ENCODE assay signal across 8 mouse cellular contexts in genomic region chr6:116337835-116338501, GRCm38 (mm10). TPM values are rescaled to one million over a fixed set of nuclear protein-coding genes. Genes with fewer than 3 reads are reported as not detected.
A peak's percentile ranks its signal among the peaks of the same experiment; 100 is the strongest.
DNase-seq lines count a peak whose midpoint lies in the region; ATAC-seq lines count a peak whose summit lies in the region.

TSS of gene March8 (plus strand) at chr6:116338024.

- DNase-seq in adipocyte (ENCODE audit: low spot score), result peak; percentile 91
- peak; percentile 98 for DNase-seq in embryo, embryonic 10 days (ENCODE audit: low spot score)
- peak; percentile 93 for DNase-seq in gastrocnemius, postnatal 10 days
- DNase-seq in induced T-regulatory cell, adult 2 months (ENCODE audit: low read depth), result peak; percentile 66
- peak; percentile 74 to 93 for DNase-seq in left cerebral cortex, postnatal 10 days (ENCODE audit: extremely low spot score in 1 of 2, low spot score in 2 of 2)
- peak; percentile 87 for DNase-seq in right cerebral cortex, postnatal 25 days
- DNase-seq in urinary bladder, postnatal 4 days (ENCODE audit: low spot score in 2 of 2), result peak; percentile 88 to 93

- intact Hi-C loops in left cerebral cortex, postnatal 10 days (cut with DNase I), result loop anchor here (5.0 kb wide), 1 partner anchor 84 kb away; no protein-coding TSS in a partner anchor

- peak; percentile 89 for ATAC-seq in megakaryocyte-erythroid progenitor cell, adult 5-6 weeks (replicated peaks; ENCODE audit: low FRiP score, low TSS enrichment, poor library complexity, severe bottlenecking)

RNA-seq across cellular contexts. Expression of gene March8, which starts in this region (rescaled TPM):
- 10 to 100 TPM; 27.4 to 31.3 TPM for total RNA-seq in gastrocnemius, postnatal 10 days (2021)
- total RNA-seq in left cerebral cortex, postnatal 10 days (2021), result 10 to 100 TPM; 60.2 to 62.8 TPM
- 48.1 and 51.8 TPM in 2 replicates for total RNA-seq in megakaryocyte-erythroid progenitor cell, adult 5-6 weeks (2014; fragmentation: Nextera tagmentation)
- total RNA-seq in megakaryocyte-erythroid progenitor cell, adult 5-6 weeks (2017), result 47.0 and 51.0 TPM in 2 replicates

Comparison
In these comparisons a context has a peak if more than half of its experiments do, and no peak if none do; other contexts are left out.
1. Peak in every context shown above with its lines: DNase-seq and ATAC-seq.